ENCODE assay signal across 16 mouse cellular contexts in the genomic region with DNA sequence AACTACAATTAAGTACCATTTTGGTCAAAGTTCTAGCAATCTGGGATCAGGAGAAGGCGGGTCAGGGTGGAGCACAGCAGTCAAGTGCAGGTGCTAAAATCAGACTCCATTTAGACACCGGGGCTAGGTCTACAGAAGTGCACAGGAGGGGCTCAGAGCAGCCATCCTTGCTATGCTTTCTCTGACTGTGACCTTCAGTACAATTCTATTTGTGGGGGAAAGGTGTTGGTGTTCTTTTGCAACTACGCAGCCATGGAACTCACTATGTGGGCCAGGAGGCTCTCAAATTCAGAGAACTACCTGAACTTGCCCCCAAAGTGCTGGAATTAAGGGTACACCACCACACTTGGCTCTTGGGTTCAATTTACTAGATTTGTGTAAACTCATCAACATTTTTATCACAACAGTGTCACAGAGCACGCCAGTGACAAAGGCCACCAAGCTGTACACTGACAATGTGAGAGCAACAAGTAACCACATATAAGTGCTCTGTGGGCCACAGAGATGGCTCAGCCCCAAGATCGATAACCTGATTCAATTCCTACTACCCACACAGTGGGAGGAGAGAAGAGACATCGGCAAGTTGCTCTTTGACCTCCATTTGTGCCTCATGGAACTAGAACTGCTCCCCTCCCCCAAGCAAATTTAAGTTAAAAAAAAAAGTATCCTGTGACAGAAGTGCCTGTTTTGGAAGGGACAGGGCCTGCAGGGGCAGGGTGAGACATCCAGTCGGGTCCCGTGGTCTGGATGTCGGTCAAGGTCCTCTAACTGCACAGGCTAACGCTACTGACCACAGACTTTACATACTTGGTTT. TPM values are rescaled to one million over a fixed set of nuclear protein-coding genes. Genes with fewer than 3 reads are reported as not detected.
A peak's percentile ranks its signal among the peaks of the same experiment; 100 is the strongest.
DNase-seq lines count a peak whose midpoint lies in the region; ATAC-seq and TF ChIP-seq lines count a peak whose summit lies in the region.
"Had no signal": no experiment of that assay in that cellular context is flagged by ENCODE, and none has a peak within 500 bp of the region (broad histone marks: within the 10 kb centered on the region; RNA-seq: fewer than 3 reads in every experiment).

No protein-coding gene starts in this region.

- peak; percentile 41 for DNase-seq in kidney, adult 18-20 months
- no peak for DNase-seq in kidney, adult 9 months
- peak; percentile 64 for DNase-seq in CD4-positive helper T cell, adult 2 months (ENCODE audit: low read depth, low spot score)
- DNase-seq in adrenal gland, postnatal 10 days: peak; percentile 61
- no peak for DNase-seq in liver, embryonic 14.5 days (ENCODE audit: low read depth in 3 of 3, low spot score in 3 of 3)
- DNase-seq in embryonic facial prominence, embryonic 10.5 days (ENCODE audit: low spot score): no peak
- no peak for DNase-seq in cerebellum, postnatal 36 days
- DNase-seq in layer of hippocampus, postnatal 14 days (ENCODE audit: low spot score in 2 of 2): no peak
- DNase-seq: cerebellum, adult 9-11 months; gastrocnemius, postnatal 14 days had no signal

- no peak overlapping the region for H3K4me3 ChIP-seq in liver, embryonic 14.5 days (ENCODE audit: insufficient read depth in 1 of 2, low read depth in 2 of 2, low read length in 2 of 2)
- H3K4me3 ChIP-seq in embryonic facial prominence, embryonic 10.5 days: no peak overlapping the region
- H3K4me3 ChIP-seq: embryonic facial prominence, embryonic 12.5 days; forebrain, embryonic 12.5 days; heart, embryonic 15.5 days; hindbrain, embryonic 12.5 days; limb, embryonic 15.5 days had no signal

- no peak overlapping the region for H3K9ac ChIP-seq in liver, embryonic 14.5 days (replicated peaks)
- H3K9ac ChIP-seq: embryonic facial prominence, embryonic 12.5 days; forebrain, embryonic 12.5 days; heart, embryonic 15.5 days; hindbrain, embryonic 12.5 days; limb, embryonic 15.5 days had no signal

- no peak for TF ChIP-seq EP300 in liver, embryonic 14.5 days (IDR thresholded peaks at IDR 0.05; ENCODE audit: low read depth)

- peak; percentile 44; the same call in 1 of the 2 replicates for ATAC-seq in liver, embryonic 14.5 days (ENCODE audit: insufficient read depth)

- H3K27me3 ChIP-seq in liver, embryonic 14.5 days (ENCODE audit: control insufficient read depth, insufficient read depth, low read length): no peaks in the 10 kb centered on the region
- no peaks in the 10 kb centered on the region for H3K27me3 ChIP-seq in embryonic facial prominence, embryonic 10.5 days (replicated peaks; ENCODE audit: low read depth, poor library complexity, severe bottlenecking)
- H3K27me3 ChIP-seq: embryonic facial prominence, embryonic 12.5 days; forebrain, embryonic 12.5 days; heart, embryonic 15.5 days; hindbrain, embryonic 12.5 days; limb, embryonic 15.5 days had no signal

- no peak overlapping the region; the same call in 1 of the 2 replicates for H3K4me2 ChIP-seq in liver, embryonic 14.5 days (ENCODE audit: low read depth)
- H3K4me2 ChIP-seq: embryonic facial prominence, embryonic 12.5 days; forebrain, embryonic 12.5 days; heart, embryonic 15.5 days; hindbrain, embryonic 12.5 days; limb, embryonic 15.5 days; midbrain, embryonic 11.5 days had no signal

- H3K9me3 ChIP-seq in liver, embryonic 14.5 days (ENCODE audit: control insufficient read depth, low read length): no peaks in the 10 kb centered on the region
- no peaks in the 10 kb centered on the region for H3K9me3 ChIP-seq in embryonic facial prominence, embryonic 10.5 days
- H3K9me3 ChIP-seq: embryonic facial prominence, embryonic 12.5 days; heart, embryonic 15.5 days; hindbrain, embryonic 12.5 days; limb, embryonic 15.5 days had no signal

- 71% methylated on average over 10 of the region's 10 CpGs for WGBS in liver, embryonic 14.5 days (ENCODE audit: insufficient replicate concordance)
- WGBS in embryonic facial prominence, embryonic 10.5 days: 85% methylated on average over 10 of the region's 10 CpGs

- no peak for TF ChIP-seq CTCF in liver, embryonic 14.5 days (IDR thresholded peaks at IDR 0.05; ENCODE audit: low read depth)

- peaks cover 0 to 9% of the 10 kb centered on the region in 2 experiments; a peak in 2 of 4 replicates for H3K4me1 ChIP-seq in liver, embryonic 14.5 days (replicated peaks; ENCODE audit: control insufficient read depth in 2 of 2, insufficient read depth in 2 of 2, low read length in 1 of 2)
- peaks cover 9% of the 10 kb centered on the region; the same call in 1 of the 2 replicates for H3K4me1 ChIP-seq in embryonic facial prominence, embryonic 10.5 days
- H3K4me1 ChIP-seq: embryonic facial prominence, embryonic 12.5 days; hindbrain, embryonic 12.5 days had no signal

- no peaks in the 10 kb centered on the region for H3K36me3 ChIP-seq in liver, embryonic 14.5 days (replicated peaks; ENCODE audit: control insufficient read depth, insufficient read depth, low read depth)
- H3K36me3 ChIP-seq in embryonic facial prominence, embryonic 10.5 days (replicated peaks): no peaks in the 10 kb centered on the region
- H3K36me3 ChIP-seq: embryonic facial prominence, embryonic 12.5 days; forebrain, embryonic 12.5 days; heart, embryonic 15.5 days; hindbrain, embryonic 12.5 days; limb, embryonic 15.5 days had no signal

- peak overlapping the region; percentile 27; the same call in 1 of the 2 replicates for H3K27ac ChIP-seq in liver, embryonic 14.5 days
- no peak overlapping the region for H3K27ac ChIP-seq in embryonic facial prominence, embryonic 10.5 days (replicated peaks)
- H3K27ac ChIP-seq: embryonic facial prominence, embryonic 12.5 days; forebrain, embryonic 12.5 days; hindbrain, embryonic 12.5 days; limb, embryonic 15.5 days had no signal

RNA-seq across cellular contexts. Expression of gene Frmd8, which starts 41.6 kb away (rescaled TPM):
- total RNA-seq in adrenal gland, postnatal 10 days (2021): 10 to 100 TPM; 29.0 to 34.8 TPM
- 5.9 and 6.7 TPM in 2 replicates for polyA plus RNA-seq in liver, embryonic 14.5 days (2012; rRNA removed)
- 6.6 and 8.4 TPM in 2 replicates for polyA plus RNA-seq in liver, embryonic 14.5 days (2014; fragmentation: Nextera tagmentation; extraction: Ambion mirVana)
- polyA plus RNA-seq in embryonic facial prominence, embryonic 10.5 days (2016; fragmentation: Nextera tagmentation; extraction: Ambion mirVana): 44.6 and 45.4 TPM in 2 replicates
- 10 to 100 TPM; 19.8 to 20.1 TPM for total RNA-seq in layer of hippocampus, postnatal 14 days (2021)

RNA-seq across cellular contexts. Expression of gene Slc25a45, which starts 44.1 kb away (rescaled TPM):
- total RNA-seq in adrenal gland, postnatal 10 days (2021): 10 to 100 TPM; 13.4 to 14.2 TPM
- 5.3 and 5.8 TPM in 2 replicates for polyA plus RNA-seq in liver, embryonic 14.5 days (2012; rRNA removed)
- polyA plus RNA-seq in liver, embryonic 14.5 days (2014; fragmentation: Nextera tagmentation; extraction: Ambion mirVana): 3.2 and 4.6 TPM in 2 replicates
- polyA plus RNA-seq in embryonic facial prominence, embryonic 10.5 days (2016; fragmentation: Nextera tagmentation; extraction: Ambion mirVana): 2.5 and 2.9 TPM in 2 replicates
- total RNA-seq in layer of hippocampus, postnatal 14 days (2021): 1 to 10 TPM; 3.6 to 3.7 TPM

Comparison
In these comparisons a context has a peak if more than half of its experiments do, and no peak if none do; other contexts are left out.
1. DNase-seq: peak in kidney, adult 18-20 months (single experiment), CD4-positive helper T cell, adult 2 months (single experiment) and adrenal gland, postnatal 10 days (single experiment); none in kidney, adult 9 months (single experiment), liver, embryonic 14.5 days (0 of 3), embryonic facial prominence, embryonic 10.5 days (single experiment), cerebellum, postnatal 36 days (0 of 2) and layer of hippocampus, postnatal 14 days (0 of 2).